Mouse (Mus musculus): ENCODE measurements around the gene Bri3. TPM values are rescaled to one million over a fixed set of nuclear protein-coding genes. Genes with fewer than 3 reads are reported as not detected.

Bri3 gene
- total and polyA plus RNA-seq, 3 experiments: 21.6 to 40.5 TPM; not detected in 1

GRCm38 (mm10) chr5:144358592-144358917, 114.3 kb downstream of the Bri3 start:
- Histone ChIP-seq H3K27me3 (ENCODE audit: control insufficient read depth in 1 of 2, insufficient read depth in 2 of 2, low read length in 2 of 2) (no peaks in the 10 kb centered on the region), H3K4me1 (ENCODE audit: control insufficient read depth in 1 of 2, insufficient read depth in 2 of 2, low read length in 2 of 2) (no peaks in the 10 kb centered on the region), H3K27ac (ENCODE audit: control insufficient read depth, low read depth, low read length) (no peak overlapping the region), H3K36me3 (ENCODE audit: control insufficient read depth in 1 of 2, insufficient read depth in 2 of 2, low read length in 2 of 2) (no peaks in the 10 kb centered on the region), H3K9me3 (replicated peaks; ENCODE audit: insufficient read depth, low read length) (no peaks in the 10 kb centered on the region), H3K79me2 (ENCODE audit: control insufficient read depth, insufficient read depth, low read length, poor library complexity) (no peaks in the 10 kb centered on the region), H3K4me3 (ENCODE audit: control insufficient read depth in 1 of 2, insufficient read depth in 1 of 2, low read depth in 2 of 2, low read length in 2 of 2) (no peak overlapping the region), H3K9ac (ENCODE audit: control insufficient read depth, low read depth, low read length, poor library complexity, severe bottlenecking) (no peak overlapping the region)
- TF ChIP-seq CHD2 (IDR thresholded peaks at IDR 0.05; ENCODE audit: low read length): no peak
- TF ChIP-seq EP300 (IDR thresholded peaks at IDR 0.05; ENCODE audit: low read depth in 1 of 2, low read length in 2 of 2): no peak
- no peak for TF ChIP-seq MYB (IDR thresholded peaks at IDR 0.05; ENCODE audit: low read depth, low read length)
- TF ChIP-seq E2F4 (IDR thresholded peaks at IDR 0.05; ENCODE audit: borderline replicate concordance, low read depth, low read length): no peak
- TF ChIP-seq POLR2AphosphoS2 (IDR thresholded peaks at IDR 0.05; ENCODE audit: low read length): no peak
- no peak for TF ChIP-seq GABPA (IDR thresholded peaks at IDR 0.05; ENCODE audit: low read depth, low read length)
- TF ChIP-seq SIN3A (IDR thresholded peaks at IDR 0.05; ENCODE audit: low read length): no peak
- TF ChIP-seq TCF12 (IDR thresholded peaks at IDR 0.05; ENCODE audit: low read depth, low read length): no peak
- no peak for TF ChIP-seq MEF2A (IDR thresholded peaks at IDR 0.05; ENCODE audit: extremely low read depth, insufficient replicate concordance, low read depth, low read length, poor library complexity, severe bottlenecking)
- TF ChIP-seq RCOR1 (IDR thresholded peaks at IDR 0.05; ENCODE audit: low read depth, low read length): no peak
- TF ChIP-seq ZNF384 (IDR thresholded peaks at IDR 0.05; ENCODE audit: low read depth, low read length): no peak
- TF ChIP-seq ZMIZ1 (IDR thresholded peaks at IDR 0.05; ENCODE audit: low read depth, low read length): no peak
- TF ChIP-seq GATA1 (IDR thresholded peaks at IDR 0.05; ENCODE audit: low read depth, low read length): no peak
- no peak for TF ChIP-seq MYC (IDR thresholded peaks at IDR 0.05; ENCODE audit: low read depth, low read length)
- TF ChIP-seq JUND (IDR thresholded peaks at IDR 0.05; ENCODE audit: low read depth, low read length): no peak
- TF ChIP-seq CHD1 (IDR thresholded peaks at IDR 0.05; ENCODE audit: low read depth, low read length): no peak
- TF ChIP-seq HCFC1 (IDR thresholded peaks at IDR 0.05; ENCODE audit: low read depth, low read length): no peak
- TF ChIP-seq MAZ (IDR thresholded peaks at IDR 0.05; ENCODE audit: low read depth, low read length): no peak
- TF ChIP-seq POLR2A (IDR thresholded peaks at IDR 0.05; ENCODE audit: control insufficient read depth in 1 of 2, insufficient read depth in 1 of 2, low read depth in 1 of 2, low read length in 2 of 2, poor library complexity in 1 of 2): no peak
- no peak for DNase-seq (ENCODE audit: low read depth, low spot score)

GRCm38 (mm10) chr5:144359886-144360285, 115.6 kb downstream of the Bri3 start:
- Histone ChIP-seq H3K27ac (ENCODE audit: control insufficient read depth, low read depth, low read length) (no peak overlapping the region), H3K36me3 (ENCODE audit: control insufficient read depth in 1 of 2, insufficient read depth in 2 of 2, low read length in 2 of 2) (no peaks in the 10 kb centered on the region), H3K9me3 (replicated peaks; ENCODE audit: insufficient read depth, low read length) (no peaks in the 10 kb centered on the region), H3K27me3 (ENCODE audit: control insufficient read depth in 1 of 2, insufficient read depth in 2 of 2, low read length in 2 of 2) (no peaks in the 10 kb centered on the region), H3K4me1 (ENCODE audit: control insufficient read depth in 1 of 2, insufficient read depth in 2 of 2, low read length in 2 of 2) (no peaks in the 10 kb centered on the region), H3K79me2 (ENCODE audit: control insufficient read depth, insufficient read depth, low read length, poor library complexity) (no peaks in the 10 kb centered on the region), H3K9ac (ENCODE audit: control insufficient read depth, low read depth, low read length, poor library complexity, severe bottlenecking) (no peak overlapping the region), H3K4me3 (ENCODE audit: control insufficient read depth in 1 of 2, insufficient read depth in 1 of 2, low read depth in 2 of 2, low read length in 2 of 2) (no peak overlapping the region)
- DNase-seq (ENCODE audit: low read depth, low spot score): no peak
- TF ChIP-seq RCOR1 (IDR thresholded peaks at IDR 0.05; ENCODE audit: low read depth, low read length) (no peak), MYB (IDR thresholded peaks at IDR 0.05; ENCODE audit: low read depth, low read length) (no peak), POLR2AphosphoS5 (IDR thresholded peaks at IDR 0.05; ENCODE audit: borderline replicate concordance, low read depth, low read length) (no peak), POLR2AphosphoS2 (IDR thresholded peaks at IDR 0.05; ENCODE audit: low read length) (no peak), MXI1 (IDR thresholded peaks at IDR 0.05; ENCODE audit: low read depth, low read length) (no peak), TAL1 (IDR thresholded peaks at IDR 0.05; ENCODE audit: low read length) (no peak), ELF1 (IDR thresholded peaks at IDR 0.05; ENCODE audit: low read depth, low read length) (no peak), CTCF (IDR thresholded peaks at IDR 0.05 in 2 of 3, conservative IDR thresholded peaks at IDR 0.05 in 1 of 3; ENCODE audit: control insufficient read depth in 1 of 3, insufficient read depth in 1 of 3, low read depth in 2 of 3, low read length in 3 of 3, poor library complexity in 1 of 3, severe bottlenecking in 1 of 3) (no peak), JUND (IDR thresholded peaks at IDR 0.05; ENCODE audit: low read depth, low read length) (no peak)
